Mouse (Mus musculus) embryonic facial prominence, embryonic 12.5 days (tissue): ENCODE results near the gene Pld4. TPM values are rescaled to one million over a fixed set of nuclear protein-coding genes. Genes with fewer than 3 reads are reported as not detected.
A peak's percentile ranks its signal among the peaks of the same experiment; 100 is the strongest.
"Not testable (repeated sequence)": the region's sequence is repeated elsewhere in the genome, so short reads cannot be mapped to it uniquely, and the experiment has no call there.

Experiments used
- ATAC-seq: fragments of 200-750 bp; cut with Nextera tagmentation; 2 replicates; pipeline ENCODE4 v1.8.0; 2017; ENCODE audit not compliant: insufficient number of reproducible peaks, insufficient read depth, low FRiP score, low TSS enrichment
- H3K27ac ChIP-seq: fragments of 300-500 bp; sonication (generic); 2 replicates; pipeline ENCODE4 v1.5.1; 2016; ENCODE audit warnings: mild to moderate bottlenecking
- H3K27me3 ChIP-seq: fragments of 300-500 bp; sonication (generic); 2 replicates; pipeline ENCODE4 v1.6.1; 2016; ENCODE audit warnings: mild to moderate bottlenecking, moderate library complexity
- H3K36me3 ChIP-seq: fragments of 300-500 bp; sonication (generic); 2 replicates; pipeline ENCODE4 v1.6.1; 2016; ENCODE audit warnings: mild to moderate bottlenecking
- H3K4me1 ChIP-seq: fragments of 300-500 bp; sonication (generic); 2 replicates; pipeline ENCODE4 v1.6.1; 2016
- H3K4me2 ChIP-seq: fragments of 300-500 bp; sonication (generic); replicated peaks from 2 replicates; pipeline ENCODE4 v1.6.1; 2016; ENCODE audit warnings: mild to moderate bottlenecking, moderate library complexity
- H3K4me3 ChIP-seq: fragments of 300-500 bp; sonication (generic); 2 replicates; pipeline ENCODE4 v1.5.1; 2016; ENCODE audit warnings: mild to moderate bottlenecking
- H3K9ac ChIP-seq: fragments of 300-500 bp; sonication (generic); 2 replicates; pipeline ENCODE4 v1.6.1; 2016; ENCODE audit warnings: mild to moderate bottlenecking, moderate library complexity
- H3K9me3 ChIP-seq: fragments of 300-500 bp; sonication (generic); 2 replicates; pipeline ENCODE4 v1.6.1; 2016; ENCODE audit warnings: mild to moderate bottlenecking, moderate library complexity
- WGBS: fragments of 180-500 bp; shearing (Covaris S2); methylation state at CpG from one replicate; pipeline ENCODE4 v1.1.7; 2016; 5-methylcytosine and 5-hydroxymethylcytosine counted together
- polyA plus RNA-seq: library from polyadenylated mRNA; unstranded; fragments of >200 nt; fragmentation: Nextera tagmentation; extraction: Ambion mirVana; gene quantifications from 2 replicates; pipeline ENCODE4 v1.2.1, GENCODE M21; 2016

Gene Pld4
- polyA plus RNA-seq, 1 experiment from 2014 or later, result 4.9 TPM

- H3K4me2 ChIP-seq, result peak overlapping the region; percentile 96; the same call in 1 of the 2 replicates
- peaks cover 8% of the 10 kb centered on the region for H3K27me3 ChIP-seq
- H3K27ac ChIP-seq, result no peak overlapping the region
- no peak for ATAC-seq
- H3K9me3 ChIP-seq, result no peaks in the 10 kb centered on the region
- H3K4me3 ChIP-seq, result no peak overlapping the region
- peak overlapping the region; percentile 64; the same call in 1 of the 2 replicates for H3K9ac ChIP-seq
- H3K4me1 ChIP-seq, result peaks cover 15% of the 10 kb centered on the region
- no peaks in the 10 kb centered on the region for H3K36me3 ChIP-seq
- WGBS, result 90% methylated on average over 4 of the region's 4 CpGs
Measured at GRCm38 (mm10) chr12:112807796-112808195, 47.3 kb downstream of the Pld4 start.

DNA sequence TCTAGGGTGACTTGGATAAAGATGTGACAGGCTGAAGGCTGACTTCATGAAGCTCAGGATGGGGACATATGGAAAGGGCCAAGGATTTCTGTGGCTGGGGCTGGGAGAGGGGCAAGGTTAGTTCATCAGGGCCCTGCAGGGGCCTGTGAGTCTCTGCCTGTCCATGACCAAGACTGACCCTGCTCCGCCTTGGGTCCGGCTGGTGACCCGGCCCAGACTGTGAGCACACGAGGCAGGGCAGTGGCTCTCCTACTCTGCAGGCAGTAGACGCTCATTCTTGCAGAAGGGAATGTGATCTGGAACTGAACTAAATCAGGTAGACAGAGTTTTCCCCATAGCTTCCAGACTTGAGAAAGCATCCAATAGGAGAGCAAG is 47.7 kb downstream of the Pld4 start:
- WGBS, result 59% methylated on average over 5 of the region's 5 CpGs
- Histone ChIP-seq H3K27ac (peak overlapping the region; percentile 51), H3K9me3 (no peaks in the 10 kb centered on the region), H3K4me1 (peaks cover 15% of the 10 kb centered on the region), H3K27me3 (peaks cover 5% of the 10 kb centered on the region), H3K36me3 (no peaks in the 10 kb centered on the region), H3K4me3 (peak overlapping the region; percentile 55), H3K9ac (peak overlapping the region; percentile 64), H3K4me2 (peak overlapping the region; percentile 96)
- ATAC-seq, result no peak

DNA sequence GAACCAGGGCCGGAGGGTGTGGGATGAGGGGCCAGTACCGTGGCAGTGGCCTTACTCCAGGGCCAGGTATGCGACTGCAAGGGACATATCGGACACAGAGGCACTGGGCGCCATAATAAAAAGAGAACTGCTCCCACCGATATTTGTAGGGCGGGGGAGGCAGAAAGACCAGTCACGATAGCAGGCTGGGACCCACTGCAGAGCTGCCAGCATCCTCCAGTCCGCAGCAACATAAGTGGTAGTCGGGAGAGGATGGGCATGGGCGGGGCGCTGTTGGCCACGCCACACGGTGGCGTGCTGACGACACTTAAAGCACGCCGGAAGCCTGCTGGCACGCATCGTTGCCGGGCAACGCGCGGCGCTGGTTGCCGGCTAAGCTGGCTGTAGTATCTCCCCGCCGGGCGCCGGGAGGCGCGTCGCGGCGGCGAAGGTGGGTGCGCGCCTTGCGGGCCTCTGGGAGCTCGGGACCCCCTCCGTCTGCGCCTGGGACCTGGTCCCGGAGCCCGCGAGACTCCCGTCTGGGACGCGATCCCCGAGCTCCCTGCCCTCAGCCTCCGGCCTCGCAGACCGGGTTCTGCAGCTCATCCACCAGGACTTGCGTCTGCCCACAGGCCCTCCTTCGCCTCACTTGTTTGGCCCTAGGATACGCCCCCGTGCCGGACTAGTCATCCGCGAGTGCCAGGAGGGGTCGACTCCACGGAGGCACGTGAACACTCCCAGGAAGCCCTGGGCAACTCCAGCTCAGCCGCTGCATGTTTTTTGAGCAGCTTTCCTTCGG is 48.3 kb downstream of the Pld4 start, which contains the start of gene Clba1:
TSS of gene Clba1 (plus strand) at position 351 of the 778 bp plus-strand sequence.
- Histone ChIP-seq H3K27me3 (peaks cover 3% of the 10 kb centered on the region; the same call in 1 of the 2 replicates), H3K4me2 (peak within 1 kb of the TSS; percentile 96), H3K4me1 (peaks cover 15% of the 10 kb centered on the region), H3K9me3 (no peaks in the 10 kb centered on the region), H3K27ac (peak within 1 kb of the TSS; percentile 51), H3K9ac (peak within 1 kb of the TSS; percentile 64), H3K4me3 (peak within 1 kb of the TSS; percentile 55), H3K36me3 (0 out of 2 replicates have a peak, but pooled peaks cover 3% of the 10 kb centered on the region)
- peak; percentile 87 for ATAC-seq
- WGBS, result 1% methylated on average over 64 of the region's 64 CpGs

DNA sequence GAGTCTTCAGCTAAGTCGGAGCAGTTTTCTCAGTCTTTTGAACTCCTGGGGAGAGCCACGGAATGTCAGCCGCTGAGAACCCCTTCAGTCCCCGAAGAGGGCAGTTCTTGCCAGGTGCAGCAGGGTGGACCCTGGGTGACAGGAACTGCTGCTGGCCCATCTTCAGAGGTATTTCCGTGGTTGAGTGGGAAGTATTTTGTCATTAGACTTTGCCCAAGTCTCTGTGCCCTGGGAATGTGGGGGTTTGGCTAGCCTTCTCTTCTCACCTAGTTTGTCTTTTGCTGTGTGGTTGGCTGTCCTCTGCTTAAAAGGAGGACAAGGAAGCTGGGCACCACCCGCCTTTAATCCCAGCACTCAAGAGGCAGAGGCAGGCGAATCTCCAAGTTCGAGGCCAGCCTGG is 49.2 kb downstream of the Pld4 start:
- Histone ChIP-seq H3K9ac (peak overlapping the region; percentile 64), H3K4me3 (peak overlapping the region; percentile 55), H3K27me3 (peaks cover 3% of the 10 kb centered on the region; the same call in 1 of the 2 replicates), H3K9me3 (no peaks in the 10 kb centered on the region), H3K4me2 (peak overlapping the region; percentile 96), H3K4me1 (peaks cover 15% of the 10 kb centered on the region), H3K27ac (no peak overlapping the region), H3K36me3 (peaks cover 12% of the 10 kb centered on the region; the same call in 1 of the 2 replicates)
- 24% methylated on average over 8 of the region's 8 CpGs for WGBS
- no peak for ATAC-seq

DNA sequence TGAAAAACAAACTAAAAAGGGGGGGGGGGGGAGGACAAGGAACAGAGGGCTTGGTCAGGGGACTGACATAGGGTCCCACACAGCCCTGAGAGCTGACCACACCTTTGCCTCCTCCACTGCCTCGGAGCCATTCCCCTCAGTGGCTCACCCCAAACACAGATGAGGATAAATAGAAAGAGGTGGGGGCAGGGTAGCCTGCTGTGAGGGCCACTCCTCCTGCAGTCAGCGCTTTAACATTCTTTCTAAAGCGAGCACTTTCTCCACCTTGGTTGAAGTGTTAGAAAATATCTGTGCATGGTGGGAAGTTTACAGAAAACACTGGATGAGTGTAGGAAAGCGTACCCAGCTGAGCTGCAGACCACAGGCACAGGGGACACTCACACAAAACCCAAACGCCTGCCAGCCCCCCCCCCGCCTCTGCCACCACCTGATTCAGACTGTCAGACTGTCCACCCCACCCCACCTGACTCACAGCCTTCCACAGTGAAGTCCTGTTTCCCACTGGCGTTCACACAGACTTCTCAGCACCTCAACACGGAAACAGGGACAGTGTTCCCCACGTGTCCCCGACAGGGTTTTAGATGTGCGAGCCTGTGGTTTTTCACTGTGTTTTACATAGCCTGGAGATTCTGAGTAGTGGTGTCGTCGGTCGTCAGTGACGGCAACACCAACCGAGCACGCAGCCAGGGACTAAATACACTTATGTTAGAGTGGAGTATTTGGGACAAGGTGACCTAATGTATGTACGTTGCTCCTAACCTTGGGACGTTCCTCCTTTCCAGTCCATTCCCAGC is 49.8 kb downstream of the Pld4 start:
- Histone ChIP-seq H3K4me3 (peak overlapping the region; percentile 55; the same call in 1 of the 2 replicates), H3K9ac (peak overlapping the region; percentile 64; the same call in 1 of the 2 replicates), H3K9me3 (no peaks in the 10 kb centered on the region), H3K4me2 (peak overlapping the region; percentile 96), H3K27me3 (peaks cover 3% of the 10 kb centered on the region; the same call in 1 of the 2 replicates), H3K27ac (no peak overlapping the region), H3K4me1 (peaks cover 15% of the 10 kb centered on the region), H3K36me3 (peaks cover 18% of the 10 kb centered on the region; the same call in 1 of the 2 replicates)
- ATAC-seq, result no peak
- WGBS, result 64% methylated on average over 19 of the region's 19 CpGs

- WGBS, result 85% methylated on average over 7 of the region's 7 CpGs
- Histone ChIP-seq H3K9me3 (no peaks in the 10 kb centered on the region), H3K27me3 (no peaks in the 10 kb centered on the region), H3K4me2 (no peak overlapping the region), H3K4me3 (no peak overlapping the region), H3K4me1 (peaks cover 11% of the 10 kb centered on the region), H3K27ac (no peak overlapping the region), H3K36me3 (peaks cover 38% of the 10 kb centered on the region), H3K9ac (no peak overlapping the region)
- no peak for ATAC-seq
Measured at GRCm38 (mm10) chr12:112813370-112813769, 52.9 kb downstream of the Pld4 start.

- peaks cover 2% of the 10 kb centered on the region; the same call in 1 of the 2 replicates for H3K4me1 ChIP-seq
- no peak overlapping the region for H3K4me3 ChIP-seq
- no peaks in the 10 kb centered on the region for H3K9me3 ChIP-seq
- WGBS, result 74% methylated on average over 14 of the region's 14 CpGs
- H3K9ac ChIP-seq, result no peak overlapping the region
- 0 out of 2 replicates have a peak overlapping the region, but pooled peaks have one; percentile 6 for H3K27ac ChIP-seq
- H3K4me2 ChIP-seq, result no peak overlapping the region
- H3K27me3 ChIP-seq, result no peaks in the 10 kb centered on the region
- no peak for ATAC-seq
- peaks cover 53% of the 10 kb centered on the region for H3K36me3 ChIP-seq
Measured at GRCm38 (mm10) chr12:112814682-112815470, 54.4 kb downstream of the Pld4 start.

DNA sequence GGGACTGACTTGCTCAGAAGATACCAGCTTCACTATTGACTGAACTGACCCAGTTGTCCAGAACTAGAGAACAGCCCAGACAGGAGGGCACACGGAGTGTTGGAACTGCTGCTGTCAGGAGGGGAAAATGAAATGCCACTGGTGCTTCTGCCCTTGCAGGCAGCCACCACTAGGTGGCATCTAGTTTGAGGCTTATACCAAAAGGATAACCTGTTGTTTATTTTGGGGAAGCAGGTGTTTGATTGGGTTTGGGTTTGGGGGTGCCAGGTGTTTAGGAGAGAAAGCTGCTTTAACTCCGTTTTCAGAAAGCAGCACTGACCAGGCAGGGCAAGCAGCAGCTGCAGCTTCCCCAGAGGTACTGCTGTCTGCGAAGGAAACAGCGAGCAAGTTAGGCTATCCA is 55.8 kb downstream of the Pld4 start:
- 54% methylated on average over 4 of the region's 4 CpGs for WGBS
- Histone ChIP-seq H3K4me1 (no peaks in the 10 kb centered on the region), H3K27me3 (no peaks in the 10 kb centered on the region), H3K9me3 (no peaks in the 10 kb centered on the region), H3K9ac (no peak overlapping the region), H3K4me3 (no peak overlapping the region), H3K27ac (no peak overlapping the region), H3K36me3 (peaks cover 64% of the 10 kb centered on the region), H3K4me2 (no peak overlapping the region)
- ATAC-seq, result no peak

DNA sequence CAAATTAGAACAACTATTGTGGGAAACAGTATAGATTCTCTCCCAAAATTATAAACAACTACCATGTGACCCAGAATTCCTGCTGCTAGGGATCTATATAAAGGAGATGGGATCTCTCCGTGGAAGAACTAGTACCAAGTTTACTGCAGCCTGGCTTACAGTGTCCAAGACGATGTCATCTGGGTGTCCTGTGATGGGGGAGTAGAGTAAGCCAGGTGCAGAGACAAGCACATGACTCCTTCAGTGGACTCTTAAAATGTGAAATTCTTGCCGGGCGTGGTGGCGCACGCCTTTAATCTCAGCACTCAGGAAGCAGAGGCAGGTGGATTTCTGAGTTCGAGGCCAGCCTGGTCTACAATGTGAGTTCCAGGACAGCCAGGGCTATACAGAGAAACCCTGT is 56.4 kb downstream of the Pld4 start:
- not testable (repeated sequence) for H3K27ac ChIP-seq, H3K9ac ChIP-seq, H3K4me3 ChIP-seq, ATAC-seq, H3K27me3 ChIP-seq, H3K4me1 ChIP-seq, H3K9me3 ChIP-seq, H3K4me2 ChIP-seq
- H3K36me3 ChIP-seq, result peaks cover 69% of the 10 kb centered on the region
- 85% methylated on average over 7 of the region's 7 CpGs for WGBS
